Comparison of ENCODE assay signal across 21 mouse cellular contexts in genomic region chrX:60380386-60380785, GRCm38 (mm10).
"Had no signal": no experiment of that assay in that cellular context is flagged by ENCODE, and none has a peak within 500 bp of the region (broad histone marks: within the 10 kb centered on the region; RNA-seq: fewer than 3 reads in every experiment).

No protein-coding gene starts in this region.

- H3K36me3 ChIP-seq: midbrain, embryonic 10.5 days; midbrain, embryonic 12.5 days; neural tube, embryonic 13.5 days; neural tube, embryonic 15.5 days; stomach, embryonic 15.5 days had no signal

- H3K9ac ChIP-seq: lung, embryonic 14.5 days; midbrain, embryonic 12.5 days; neural tube, embryonic 13.5 days; neural tube, embryonic 15.5 days; stomach, embryonic 15.5 days had no signal

- DNase-seq: lung, adult 18-20 months; lung, embryonic 14.5 days; lung, postnatal 10 days; lung, postnatal 4 days; midbrain, embryonic 14.5 days; retina, postnatal 1 day; right cerebral cortex, adult 18-20 months; right cerebral cortex, postnatal 25 days; right cerebral cortex, postnatal 4 days; spleen, adult 18-20 months; thymus, adult 2 months; thymus, postnatal 25 days; thymus, postnatal 4 days had no signal

- ATAC-seq: midbrain, embryonic 16.5 days had no signal

- H3K27me3 ChIP-seq: midbrain, embryonic 12.5 days; neural tube, embryonic 13.5 days; neural tube, embryonic 15.5 days; stomach, embryonic 15.5 days had no signal

- H3K27ac ChIP-seq: midbrain, embryonic 10.5 days; midbrain, embryonic 12.5 days; neural tube, embryonic 13.5 days; neural tube, embryonic 15.5 days; stomach, embryonic 15.5 days; stomach, postnatal 0 days had no signal

- H3K4me1 ChIP-seq: midbrain, embryonic 10.5 days; midbrain, embryonic 12.5 days; neural tube, embryonic 13.5 days; neural tube, embryonic 15.5 days; stomach, embryonic 15.5 days had no signal

- H3K4me2 ChIP-seq: lung, embryonic 14.5 days; midbrain, embryonic 12.5 days; neural tube, embryonic 13.5 days; neural tube, embryonic 15.5 days; stomach, embryonic 15.5 days had no signal

- H3K4me3 ChIP-seq: midbrain, embryonic 10.5 days; midbrain, embryonic 12.5 days; myocyte; neural tube, embryonic 13.5 days; neural tube, embryonic 15.5 days; stomach, embryonic 15.5 days had no signal

- H3K9me3 ChIP-seq: midbrain, embryonic 10.5 days; midbrain, embryonic 12.5 days; neural tube, embryonic 13.5 days; neural tube, embryonic 15.5 days; stomach, embryonic 15.5 days had no signal
